ENCODE assay signal across 8 mouse cellular contexts in genomic region chr6:28135001-28135401, GRCm38 (mm10). TPM values are rescaled to one million over a fixed set of nuclear protein-coding genes. Genes with fewer than 3 reads are reported as not detected.
DNase-seq lines count a peak whose midpoint lies in the region; ATAC-seq and TF ChIP-seq lines count a peak whose summit lies in the region.

Gene Grm8, minus strand, starts transcription at chr6:28135178.

- ATAC-seq in frontal cortex, adult (ENCODE audit: low TSS enrichment), result 0 out of 2 replicates have a peak, but pooled peaks have one; percentile 11
- ATAC-seq in kidney, embryonic 16.5 days (ENCODE audit: low FRiP score, low TSS enrichment), result peak; percentile 11

- H3K4me2 ChIP-seq in kidney, embryonic 16.5 days (replicated peaks; ENCODE audit: low read depth, low read length), result peak within 1 kb of the TSS; percentile 99

- peaks cover 5% of the 10 kb centered on the region for H3K4me1 ChIP-seq in lung, adult 2 months (ENCODE audit: control insufficient read depth, insufficient read depth, low read length)
- no peaks in the 10 kb centered on the region for H3K4me1 ChIP-seq in bone marrow macrophage, adult 2 months (ENCODE audit: control insufficient read depth, insufficient read depth, low read length)
- H3K4me1 ChIP-seq in kidney, embryonic 16.5 days (ENCODE audit: insufficient read depth, low read length), result peaks cover 21% of the 10 kb centered on the region

- no peaks in the 10 kb centered on the region for H3K9me3 ChIP-seq in kidney, embryonic 16.5 days (ENCODE audit: low read length)

- no peak within 1 kb of the TSS for H3K27ac ChIP-seq in bone marrow macrophage, adult 2 months (ENCODE audit: insufficient read depth, low read depth, low read length)
- H3K27ac ChIP-seq in kidney, embryonic 16.5 days (ENCODE audit: low read length), result no peak within 1 kb of the TSS

- peaks cover 45% of the 10 kb centered on the region for H3K27me3 ChIP-seq in kidney, embryonic 16.5 days (ENCODE audit: insufficient read depth, low read length)

- peak within 1 kb of the TSS; percentile 52 for H3K4me3 ChIP-seq in lung, adult 2 months (replicated peaks; ENCODE audit: extremely low read depth, low read depth, low read length)
- peak within 1 kb of the TSS; percentile 48 for H3K4me3 ChIP-seq in bone marrow macrophage, adult 2 months (ENCODE audit: insufficient read depth, low read length)
- peak within 1 kb of the TSS; percentile 57 for H3K4me3 ChIP-seq in kidney, embryonic 16.5 days (ENCODE audit: low read length)

- WGBS in lung, adult 2 months, result under 1% methylated on average over 42 of the region's 42 CpGs
- under 1% methylated on average over 42 of the region's 42 CpGs for WGBS in kidney, embryonic 16.5 days

- H3K36me3 ChIP-seq in kidney, embryonic 16.5 days (ENCODE audit: insufficient read depth, low read length), result no peaks in the 10 kb centered on the region

- TF ChIP-seq CTCF in lung, adult 2 months (IDR thresholded peaks at IDR 0.05; ENCODE audit: insufficient read depth, low read length), result no peak
- no peak for TF ChIP-seq CTCF in bone marrow macrophage, adult 2 months (IDR thresholded peaks at IDR 0.05; ENCODE audit: low read depth, low read length)

- H3K9ac ChIP-seq in kidney, embryonic 16.5 days (replicated peaks; ENCODE audit: low read length), result peak within 1 kb of the TSS; percentile 59

- no peak for TF ChIP-seq POLR2A in lung, adult 2 months (IDR thresholded peaks at IDR 0.05; ENCODE audit: borderline replicate concordance, extremely low read depth, low read depth, low read length)
- no peak for TF ChIP-seq POLR2A in bone marrow macrophage, adult 2 months (IDR thresholded peaks at IDR 0.05; ENCODE audit: borderline replicate concordance, low read depth, low read length)

- DNase-seq in lung, adult 2 months, result peak; percentile 2
- no peak for DNase-seq in lung, postnatal 14 days
- peak; percentile 9 for DNase-seq in lung, postnatal 10 days
- DNase-seq in right cerebral cortex, postnatal 4 days, result peak; percentile 45
- no peak for DNase-seq in adipocyte (ENCODE audit: low spot score)

RNA-seq across cellular contexts. Expression of gene Grm8, which starts in this region (rescaled TPM):
- not detected in 2 replicates for polyA plus RNA-seq in lung, adult 2 months (2012; rRNA removed)
- polyA plus RNA-seq in bone marrow macrophage, adult 2 months (2012; ENCODE audit: insufficient read depth, insufficient read length, missing spikeins), result 0.31 TPM in 1 of 2 replicates, not detected in the other
- 0.09 and 0.35 TPM in 2 replicates for polyA plus RNA-seq in kidney, embryonic 16.5 days (2015; fragmentation: Nextera tagmentation; extraction: Ambion mirVana)

Comparison
In these comparisons a context has a peak if more than half of its experiments do, and no peak if none do; other contexts are left out.
1. DNase-seq: peak in lung, postnatal 10 days (single experiment) and right cerebral cortex, postnatal 4 days (single experiment); none in lung, postnatal 14 days (single experiment) and adipocyte (single experiment).
2. Peak in DNase-seq and H3K4me3 ChIP-seq in lung, adult 2 months; RNA of the gene not detected or under 1 TPM.
3. Peak in ATAC-seq, H3K4me3 ChIP-seq, H3K9ac ChIP-seq and H3K4me2 ChIP-seq in kidney, embryonic 16.5 days; RNA of the gene not detected or under 1 TPM.
4. Peak in every context shown above with its lines, with median percentiles within 50 percentile points of each other: H3K4me3 ChIP-seq.